Mouse (Mus musculus): ENCODE data around the gene Jtb. TPM values are rescaled to one million over a fixed set of nuclear protein-coding genes. Genes with fewer than 3 reads are reported as not detected.
A peak's percentile ranks its signal among the peaks of the same experiment; 100 is the strongest.

Gene Jtb
- 39.9 TPM for polyA plus RNA-seq (2012; fragmentation: generic; extraction: Trizol)

DNA sequence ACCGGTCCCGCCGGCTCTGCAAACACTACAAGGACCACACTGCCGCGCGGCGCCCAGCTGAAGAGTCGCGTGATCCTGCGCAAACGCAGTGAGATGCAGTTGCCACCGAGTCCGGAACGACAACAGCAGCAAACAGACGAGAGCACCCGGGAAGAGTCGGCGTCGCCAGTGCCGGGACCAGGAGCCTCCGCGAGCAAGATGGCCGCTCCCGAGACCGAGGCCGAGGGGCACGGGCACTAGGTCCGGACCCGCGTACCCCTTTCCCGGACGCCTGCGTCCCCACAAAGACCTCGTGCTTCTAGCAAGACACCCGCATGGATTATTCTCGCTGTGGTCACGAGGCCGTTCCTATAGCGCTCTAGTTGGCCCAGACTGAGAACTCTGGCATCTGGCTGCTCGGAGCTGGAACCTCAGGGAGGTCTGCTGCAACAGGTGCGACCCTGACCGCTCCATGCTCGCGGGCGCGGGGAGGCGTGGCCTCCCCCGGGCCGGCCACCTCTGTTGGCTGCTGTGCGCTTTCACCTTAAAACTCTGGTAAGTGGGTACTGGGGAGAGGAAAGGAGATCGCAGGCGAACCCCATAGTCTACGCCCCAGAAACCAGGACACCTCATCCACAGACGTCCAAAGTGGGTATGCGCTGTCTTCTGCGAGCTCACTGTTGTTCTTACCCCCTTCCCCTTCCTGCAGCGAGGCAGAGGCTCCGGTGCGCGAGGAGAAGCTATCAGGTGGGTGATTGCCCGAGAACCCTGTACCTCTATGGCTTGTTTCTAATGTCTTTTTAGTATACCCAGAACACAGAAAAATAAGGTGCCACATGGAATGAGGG lies at the start of gene Jtb:
TSS of gene Jtb (plus strand) at position 91 of the 827 bp plus-strand sequence.
- TF ChIP-seq POLR2AphosphoS2 (IDR thresholded peaks at IDR 0.05; ENCODE audit: insufficient read length, low read depth) (peak; percentile 92), USF1 (IDR thresholded peaks at IDR 0.05; ENCODE audit: low read depth) (peak; percentile 87), SRF (IDR thresholded peaks at IDR 0.05; ENCODE audit: control insufficient read depth, insufficient read length, low read depth) (no peak), POLR2A (IDR thresholded peaks at IDR 0.05; ENCODE audit: insufficient read length, low read depth) (peak; percentile 96), MYOD1 (IDR thresholded peaks at IDR 0.05; ENCODE audit: control insufficient read depth in 1 of 3, insufficient read length in 2 of 3, low read depth in 2 of 3) (peak; percentile 8 to 90 (median 87)), MYOG (IDR thresholded peaks at IDR 0.05; ENCODE audit: control insufficient read depth in 1 of 3, insufficient read depth in 1 of 3, insufficient read length in 2 of 3, low read depth in 2 of 3) (peak in 2 of 3 experiments; percentile 79 to 80), REST (IDR thresholded peaks at IDR 0.05; ENCODE audit: insufficient read depth, insufficient read length) (no peak)
- peaks cover 8% of the 10 kb centered on the region for H3K79me2 ChIP-seq (ENCODE audit: control insufficient read depth, insufficient read depth)

DNA sequence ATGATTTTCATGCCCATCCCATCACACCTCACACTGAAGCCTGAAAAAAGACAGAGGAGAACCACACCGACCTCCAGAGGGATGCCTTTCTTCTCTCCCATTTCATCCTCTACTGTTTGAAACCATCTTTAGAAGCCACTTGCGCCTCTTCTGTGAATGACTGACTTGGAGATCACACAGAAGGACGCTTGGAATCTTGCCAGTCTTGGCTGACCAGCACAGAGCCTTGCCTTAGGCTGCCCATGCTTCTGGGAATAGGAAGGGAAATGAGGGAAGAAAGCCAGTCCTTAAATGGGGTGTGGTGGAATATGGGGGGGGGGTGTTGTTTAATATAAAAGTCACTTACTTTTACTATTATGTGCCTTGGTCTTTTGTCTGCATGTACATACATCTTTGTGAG lies 47.8 kb upstream of the Jtb start:
- Histone ChIP-seq H3K4me3 (no peak overlapping the region), H3K4me2 (ENCODE audit: low read depth) (no peak overlapping the region), H3ac (ENCODE audit: control insufficient read depth, insufficient read length) (no peak overlapping the region), H3K79me2 (ENCODE audit: control insufficient read depth, insufficient read depth) (no peaks in the 10 kb centered on the region), H3K27me3 (ENCODE audit: control insufficient read depth, insufficient read depth, insufficient read length) (no peaks in the 10 kb centered on the region), H3K36me3 (ENCODE audit: control insufficient read depth, insufficient read depth) (no peaks in the 10 kb centered on the region)
- TF ChIP-seq CEBPB (IDR thresholded peaks at IDR 0.05; ENCODE audit: insufficient read depth, poor library complexity, severe bottlenecking), result no peak
- TF ChIP-seq MYOD1 (IDR thresholded peaks at IDR 0.05; ENCODE audit: control insufficient read depth in 1 of 3, insufficient read length in 2 of 3, low read depth in 2 of 3), result no peak
- no peak for TF ChIP-seq MAX (IDR thresholded peaks at IDR 0.05; ENCODE audit: low read depth)
- no peak for TF ChIP-seq TCF3 (IDR thresholded peaks at IDR 0.05; ENCODE audit: insufficient read length, low read depth)
- TF ChIP-seq REST (IDR thresholded peaks at IDR 0.05; ENCODE audit: insufficient read depth, insufficient read length), result no peak
- TF ChIP-seq TCF12 (IDR thresholded peaks at IDR 0.05; ENCODE audit: insufficient read depth, poor library complexity, severe bottlenecking), result no peak
- no peak for TF ChIP-seq E2F4 (IDR thresholded peaks at IDR 0.05; ENCODE audit: insufficient read depth)
- TF ChIP-seq MYOG (IDR thresholded peaks at IDR 0.05; ENCODE audit: control insufficient read depth in 1 of 3, insufficient read depth in 1 of 3, insufficient read length in 2 of 3, low read depth in 2 of 3), result no peak
- TF ChIP-seq SRF (IDR thresholded peaks at IDR 0.05; ENCODE audit: control insufficient read depth, insufficient read length, low read depth), result no peak
- TF ChIP-seq USF1 (IDR thresholded peaks at IDR 0.05; ENCODE audit: low read depth), result no peak
- TF ChIP-seq POLR2AphosphoS2 (IDR thresholded peaks at IDR 0.05; ENCODE audit: insufficient read length, low read depth), result no peak
- no peak for TF ChIP-seq POLR2A (IDR thresholded peaks at IDR 0.05; ENCODE audit: insufficient read length, low read depth)

More for the DNA sequence above, at the start of gene Jtb:
- peak within 1 kb of the TSS; percentile 87 for H3K4me2 ChIP-seq (ENCODE audit: low read depth)
- no peaks in the 10 kb centered on the region for H3K27me3 ChIP-seq (ENCODE audit: control insufficient read depth, insufficient read depth, insufficient read length)
- peak within 1 kb of the TSS; percentile 3 for H3ac ChIP-seq (ENCODE audit: control insufficient read depth, insufficient read length)
- H3K4me3 ChIP-seq, result peak within 1 kb of the TSS; percentile 92
- H3K36me3 ChIP-seq (ENCODE audit: control insufficient read depth, insufficient read depth), result peaks cover 15% of the 10 kb centered on the region

DNA sequence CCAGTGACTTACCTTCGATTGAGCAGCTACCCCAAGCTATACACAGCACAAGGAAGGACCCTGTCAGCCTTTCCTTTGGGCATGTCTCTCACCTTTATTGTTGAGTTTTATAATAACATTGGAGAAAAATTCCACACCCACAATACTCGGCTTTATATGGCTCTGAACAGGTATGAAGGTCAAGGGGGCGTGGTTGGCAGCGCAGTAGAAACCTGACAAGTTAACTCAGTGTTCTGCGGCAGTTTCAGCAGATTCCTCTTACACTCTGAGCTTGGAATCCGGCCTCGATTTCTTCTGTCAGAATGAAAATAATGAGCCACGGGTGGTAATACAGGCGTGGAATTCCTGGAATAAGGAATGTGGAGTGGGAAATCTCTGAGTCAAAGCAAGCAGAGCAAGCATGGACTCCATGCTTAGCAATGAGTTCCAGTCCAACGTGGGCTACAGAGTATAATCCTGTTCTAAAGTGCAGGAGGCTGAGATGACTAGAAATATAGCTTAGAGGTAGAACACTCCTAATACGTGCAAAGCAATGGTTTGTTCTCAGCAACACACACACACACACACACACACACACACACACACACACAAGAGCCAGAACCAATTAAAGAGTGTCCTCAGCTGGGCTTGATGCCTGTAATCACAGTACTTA lies 40.4 kb upstream of the Jtb start:
- Histone ChIP-seq H3ac (ENCODE audit: control insufficient read depth, insufficient read length) (no peak overlapping the region), H3K4me3 (no peak overlapping the region), H3K27me3 (ENCODE audit: control insufficient read depth, insufficient read depth, insufficient read length) (no peaks in the 10 kb centered on the region), H3K36me3 (ENCODE audit: control insufficient read depth, insufficient read depth) (no peaks in the 10 kb centered on the region), H3K79me2 (ENCODE audit: control insufficient read depth, insufficient read depth) (no peaks in the 10 kb centered on the region), H3K4me2 (ENCODE audit: low read depth) (no peak overlapping the region)
- TF ChIP-seq SRF (IDR thresholded peaks at IDR 0.05; ENCODE audit: control insufficient read depth, insufficient read length, low read depth), result no peak
- no peak for TF ChIP-seq REST (IDR thresholded peaks at IDR 0.05; ENCODE audit: insufficient read depth, insufficient read length)
- TF ChIP-seq POLR2A (IDR thresholded peaks at IDR 0.05; ENCODE audit: insufficient read length, low read depth), result no peak
- no peak for TF ChIP-seq MYOD1 (IDR thresholded peaks at IDR 0.05; ENCODE audit: control insufficient read depth in 1 of 3, insufficient read length in 2 of 3, low read depth in 2 of 3)
- no peak for TF ChIP-seq USF1 (IDR thresholded peaks at IDR 0.05; ENCODE audit: low read depth)
- TF ChIP-seq POLR2AphosphoS2 (IDR thresholded peaks at IDR 0.05; ENCODE audit: insufficient read length, low read depth), result no peak
- no peak for TF ChIP-seq TCF3 (IDR thresholded peaks at IDR 0.05; ENCODE audit: insufficient read length, low read depth)
- no peak for TF ChIP-seq MYOG (IDR thresholded peaks at IDR 0.05; ENCODE audit: control insufficient read depth in 1 of 3, insufficient read depth in 1 of 3, insufficient read length in 2 of 3, low read depth in 2 of 3)
- no peak for TF ChIP-seq E2F4 (IDR thresholded peaks at IDR 0.05; ENCODE audit: insufficient read depth)
- TF ChIP-seq TCF12 (IDR thresholded peaks at IDR 0.05; ENCODE audit: insufficient read depth, poor library complexity, severe bottlenecking), result no peak

GRCm38 (mm10) chr3:90194759-90195158 lies 36.6 kb upstream of the Jtb start:
- no peak overlapping the region for H3K4me2 ChIP-seq (ENCODE audit: low read depth)
- no peaks in the 10 kb centered on the region for H3K36me3 ChIP-seq (ENCODE audit: control insufficient read depth, insufficient read depth)
- no peaks in the 10 kb centered on the region for H3K79me2 ChIP-seq (ENCODE audit: control insufficient read depth, insufficient read depth)
- TF ChIP-seq TCF12 (IDR thresholded peaks at IDR 0.05; ENCODE audit: insufficient read depth, poor library complexity, severe bottlenecking) (no peak), MYOG (IDR thresholded peaks at IDR 0.05; ENCODE audit: control insufficient read depth in 1 of 3, insufficient read depth in 1 of 3, insufficient read length in 2 of 3, low read depth in 2 of 3) (no peak), E2F4 (IDR thresholded peaks at IDR 0.05; ENCODE audit: insufficient read depth) (no peak)
- H3K4me3 ChIP-seq, result no peak overlapping the region
- H3ac ChIP-seq (ENCODE audit: control insufficient read depth, insufficient read length), result no peak overlapping the region
- no peaks in the 10 kb centered on the region for H3K27me3 ChIP-seq (ENCODE audit: control insufficient read depth, insufficient read depth, insufficient read length)

All from myocyte (in vitro differentiated cells).